Mouse (Mus musculus) left cerebral cortex, adult 9 months (tissue): ENCODE measurements at regions not wholly inside any gene's neighbourhood (a gene's known extent, or its start where the extent isn't known, plus 50 kb on each side); places are given as distances from the start of the nearest gene placed in this dataset.

Experiments used
- DNase-seq, 2 experiments: peaks; one replicate each; pipeline ENCODE4 v3.0.0; 2022; ENCODE audit warnings: low spot score in 2 of 2

DNA sequence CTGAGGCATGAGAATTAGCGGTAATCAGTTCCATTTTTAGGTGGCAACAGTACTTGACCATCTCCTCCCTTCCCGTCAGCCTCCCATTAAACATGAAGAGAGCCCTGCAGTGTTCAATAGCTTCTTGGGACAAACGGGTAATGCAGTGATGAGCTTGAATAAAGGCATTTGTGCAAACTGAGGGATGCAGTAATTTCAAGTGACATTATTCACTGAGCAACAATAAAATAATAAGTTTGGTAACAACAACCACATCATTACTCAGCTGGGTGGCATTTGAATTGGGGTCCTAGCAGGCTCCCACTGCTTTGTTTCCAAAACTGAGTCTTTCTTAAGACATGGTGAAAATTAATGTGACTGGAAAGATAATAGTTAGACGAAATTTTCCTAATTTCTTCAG is 315.2 kb upstream of the C030005K15Rik start:
- DNase-seq = no peak

DNA sequence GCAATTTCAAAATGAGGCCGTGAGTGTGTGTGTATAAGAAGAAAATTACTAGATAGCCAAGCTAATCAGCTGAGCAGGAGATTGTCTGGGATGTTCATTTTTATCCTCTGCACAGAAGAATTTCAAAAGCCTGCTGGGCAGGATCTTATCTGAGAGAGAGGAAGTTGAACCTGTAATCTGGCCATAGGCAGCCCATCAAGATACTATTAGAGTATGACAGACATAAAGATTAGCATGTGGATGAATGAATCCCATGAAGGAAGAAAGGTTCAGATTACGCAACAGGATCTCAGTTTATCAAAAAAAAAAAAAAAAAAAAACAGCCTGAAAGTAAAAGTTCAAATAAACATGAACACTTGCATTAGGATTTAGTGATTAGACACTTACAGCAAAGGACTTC is 317.3 kb upstream of the C030005K15Rik start:
- no peak for DNase-seq

- no peak for DNase-seq
Observed at GRCm38 (mm10) chr10:98044579-98044978, 318.0 kb upstream of the C030005K15Rik start.

DNA sequence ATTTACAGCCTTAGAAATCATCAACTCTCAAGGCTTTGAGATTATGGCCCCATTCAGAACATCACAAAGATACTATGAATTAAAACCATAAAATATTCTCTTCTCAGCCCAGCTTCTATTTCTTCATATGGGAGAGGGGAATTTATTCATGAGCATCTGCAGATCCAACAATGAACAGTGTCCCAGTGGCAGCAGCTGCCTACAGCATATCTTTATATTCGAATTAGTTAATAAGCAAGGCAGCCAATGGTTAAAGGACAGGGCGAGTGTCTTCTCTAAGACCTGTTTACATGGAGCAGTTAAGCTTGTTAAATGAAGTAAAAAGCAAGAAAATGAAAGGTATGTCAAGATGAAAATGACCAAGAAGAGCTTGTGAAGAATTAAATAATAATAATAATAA is 346.9 kb upstream of the C030005K15Rik start:
- no peak for DNase-seq

DNA sequence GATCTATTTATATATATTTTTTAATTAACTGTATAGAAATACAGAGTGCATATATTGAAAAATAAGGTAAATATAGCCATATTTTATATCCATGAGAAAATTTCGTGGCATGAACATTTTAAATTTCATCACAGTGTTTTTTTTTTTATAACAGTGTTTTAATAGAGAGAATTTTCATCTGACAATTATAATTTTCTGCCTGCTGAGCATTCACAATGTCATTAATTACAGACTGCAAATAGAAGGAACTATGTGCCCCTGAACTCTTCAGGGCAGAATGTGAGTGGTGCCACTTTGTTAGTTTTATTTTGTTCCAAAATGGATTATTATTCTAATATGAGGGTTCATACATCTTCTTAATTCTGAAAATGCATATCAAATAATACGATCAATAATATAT is 358.3 kb upstream of the C030005K15Rik start:
- DNase-seq = no peak

DNA sequence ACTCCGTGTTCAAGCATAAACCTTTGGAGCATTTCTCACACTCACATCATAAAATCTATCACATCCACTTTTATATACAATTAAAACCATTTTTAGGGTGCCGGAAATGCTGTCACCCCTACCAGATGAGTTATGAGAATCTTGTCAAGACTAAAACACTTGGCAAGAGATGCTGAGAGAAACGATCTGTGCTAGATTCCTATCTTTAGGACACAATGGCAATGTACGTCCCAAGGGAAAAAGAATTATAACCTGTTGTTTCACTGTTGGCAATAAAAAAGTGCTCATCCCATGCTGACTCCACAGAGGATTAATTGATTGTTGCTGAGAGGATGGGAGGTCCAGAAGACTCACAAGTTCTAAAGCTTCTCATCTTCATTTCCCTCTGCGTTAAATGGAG is 389.7 kb upstream of the C030005K15Rik start:
- DNase-seq = no peak

DNA sequence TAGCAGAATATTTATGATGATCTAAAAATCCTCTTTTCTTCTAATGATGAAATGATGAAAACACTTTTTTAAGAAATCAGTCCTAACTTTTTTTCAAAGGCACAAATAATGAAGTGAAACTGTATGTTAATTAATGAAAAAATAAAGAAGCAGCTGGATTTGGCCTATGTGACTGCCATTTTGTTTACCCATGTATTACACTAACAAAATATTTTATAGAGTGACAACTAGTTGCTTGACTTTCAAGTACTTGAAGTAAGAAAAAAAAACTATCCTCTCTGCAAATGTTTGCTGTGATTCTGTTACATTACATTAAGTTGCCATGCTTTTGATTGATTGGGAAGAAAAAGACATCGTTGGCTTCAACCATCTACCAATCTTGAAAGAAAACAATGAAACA is 399.2 kb upstream of the C030005K15Rik start:
- DNase-seq = no peak

DNA sequence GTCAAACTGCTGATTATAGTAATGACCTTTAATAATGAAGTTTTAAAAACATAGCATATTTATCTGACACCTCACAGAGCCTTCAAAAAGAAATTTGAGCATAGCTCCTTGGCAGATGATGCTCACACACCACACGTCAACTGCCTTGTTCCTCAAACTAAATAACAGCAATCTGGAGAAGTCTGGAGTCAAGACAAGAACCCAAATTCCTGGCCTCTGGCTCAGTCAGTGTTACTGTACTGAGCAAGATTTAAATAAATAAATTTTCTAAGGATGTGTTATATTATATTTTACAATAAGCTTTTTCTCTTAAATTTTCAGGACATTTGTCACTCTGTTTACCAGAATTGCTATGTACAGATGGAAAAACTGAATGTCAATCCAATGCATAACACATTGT is 408.5 kb upstream of the C030005K15Rik start:
- no peak for DNase-seq

DNA sequence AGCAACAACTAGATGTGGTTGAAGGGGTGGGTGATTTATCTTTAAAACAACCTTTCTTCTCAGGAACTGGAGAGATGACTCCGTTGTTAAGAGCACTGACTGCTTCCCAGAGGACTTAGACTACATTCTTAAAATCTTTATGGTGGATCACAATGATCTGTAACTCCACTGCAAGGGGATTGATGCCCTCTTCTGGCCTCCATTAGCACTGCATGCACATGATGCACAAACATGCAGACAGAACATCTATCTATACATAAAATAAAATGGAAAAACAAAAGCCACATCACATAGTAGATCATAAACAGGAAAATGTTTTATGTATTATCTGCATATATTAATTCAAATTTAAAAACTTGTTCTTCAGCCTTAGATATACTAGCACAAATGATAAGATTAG is 419.2 kb upstream of the C030005K15Rik start:
- DNase-seq = no peak

DNA sequence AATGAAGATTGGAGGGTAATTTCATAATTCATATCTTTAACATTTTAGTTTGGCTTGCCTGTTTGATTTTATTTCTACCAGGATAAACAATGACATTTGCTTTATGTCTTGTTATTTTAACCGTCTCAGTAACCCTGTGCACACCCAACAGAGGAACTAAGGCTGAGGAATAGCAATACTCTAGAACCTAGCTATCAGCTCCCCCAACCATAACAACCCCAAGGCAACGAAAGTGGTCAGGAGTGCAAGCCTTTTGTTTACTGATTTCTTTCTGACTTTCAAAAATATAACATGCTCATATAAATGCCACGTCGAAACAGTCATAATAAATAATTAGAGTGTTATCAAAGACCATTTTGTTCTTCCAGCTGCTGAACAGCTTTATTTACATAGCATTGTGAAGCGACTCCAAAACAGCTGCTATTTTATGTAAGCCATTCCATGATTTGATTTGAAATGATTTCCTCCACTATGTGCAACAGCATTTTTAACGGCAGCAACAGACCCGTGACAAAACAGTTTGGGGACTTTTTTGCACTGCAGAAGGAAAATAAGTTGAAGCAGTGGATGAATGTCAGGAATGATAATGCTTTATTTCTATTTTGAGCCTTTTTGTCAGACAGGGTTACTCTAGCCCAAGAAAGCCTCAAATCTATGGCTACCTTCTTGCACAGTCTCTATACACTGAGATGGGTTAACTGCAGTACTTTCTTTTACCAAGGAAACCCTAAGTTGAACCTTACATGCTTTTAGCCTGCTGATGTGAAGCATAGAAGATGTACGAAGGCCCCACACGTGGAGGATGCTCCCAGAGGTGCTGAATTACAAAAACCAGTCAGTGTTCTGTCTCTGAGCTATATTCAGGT is 420.7 kb upstream of the C030005K15Rik start:
- DNase-seq = no peak

GRCm38 (mm10) chr10:98155982-98156381 is 429.4 kb upstream of the C030005K15Rik start:
- DNase-seq = no peak

DNA sequence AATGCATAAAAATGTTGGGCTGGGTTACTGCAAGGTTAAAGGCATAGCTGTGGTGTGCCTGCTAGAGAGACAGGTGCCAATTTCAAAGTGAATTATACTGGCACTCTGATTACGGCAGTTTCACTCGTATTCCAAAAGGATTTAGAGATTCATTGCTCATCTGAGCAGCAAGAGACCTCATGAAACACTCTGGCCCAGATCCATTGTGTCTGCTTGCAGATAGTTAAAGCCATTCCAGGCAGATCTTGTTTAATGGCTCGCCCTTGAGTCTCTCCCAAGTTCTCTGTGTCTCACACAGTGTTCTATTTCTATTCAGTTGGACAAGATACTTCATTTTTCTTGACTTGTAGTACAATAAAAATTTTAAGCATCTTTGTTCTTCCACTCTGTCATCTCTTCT is 459.1 kb upstream of the C030005K15Rik start:
- no peak for DNase-seq

DNA sequence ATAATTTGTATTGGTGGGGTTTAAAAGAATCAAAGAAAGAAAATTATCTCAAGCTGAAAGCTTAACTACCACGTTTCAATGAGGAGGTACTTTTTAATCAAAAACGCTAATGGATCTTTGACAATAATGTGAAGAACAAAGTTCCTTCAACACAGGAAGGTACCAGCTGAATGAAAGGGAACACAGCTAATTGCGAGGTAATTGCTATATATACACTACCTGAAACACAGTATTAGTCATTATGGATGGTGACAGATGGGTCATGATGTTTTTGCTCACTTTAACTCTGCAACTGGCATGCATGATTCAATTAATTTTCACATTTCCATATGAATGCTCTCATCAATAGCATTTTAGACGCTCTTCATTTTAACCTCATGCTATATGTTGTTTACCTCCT is 470.3 kb upstream of the C030005K15Rik start:
- DNase-seq = no peak

DNA sequence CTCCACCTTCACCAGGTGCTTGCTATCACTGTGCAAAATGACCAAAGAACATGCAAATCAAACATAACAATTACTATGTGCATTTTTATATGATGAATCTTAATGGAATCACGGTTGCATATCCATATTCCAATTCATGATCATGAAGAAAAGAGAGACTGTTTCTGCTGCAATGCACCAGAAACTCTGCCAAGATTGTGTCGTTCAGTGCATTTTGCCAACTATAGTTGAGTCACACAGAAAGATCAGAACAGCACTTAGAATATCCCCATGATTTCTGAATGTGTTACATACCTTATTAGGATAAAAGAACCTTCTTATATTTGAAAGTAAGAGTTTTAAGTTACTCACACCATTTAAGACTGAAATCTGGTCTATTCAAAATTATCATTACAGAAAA is 483.7 kb upstream of the C030005K15Rik start:
- DNase-seq = peak in 1 of 2 experiments; percentile 25

DNA sequence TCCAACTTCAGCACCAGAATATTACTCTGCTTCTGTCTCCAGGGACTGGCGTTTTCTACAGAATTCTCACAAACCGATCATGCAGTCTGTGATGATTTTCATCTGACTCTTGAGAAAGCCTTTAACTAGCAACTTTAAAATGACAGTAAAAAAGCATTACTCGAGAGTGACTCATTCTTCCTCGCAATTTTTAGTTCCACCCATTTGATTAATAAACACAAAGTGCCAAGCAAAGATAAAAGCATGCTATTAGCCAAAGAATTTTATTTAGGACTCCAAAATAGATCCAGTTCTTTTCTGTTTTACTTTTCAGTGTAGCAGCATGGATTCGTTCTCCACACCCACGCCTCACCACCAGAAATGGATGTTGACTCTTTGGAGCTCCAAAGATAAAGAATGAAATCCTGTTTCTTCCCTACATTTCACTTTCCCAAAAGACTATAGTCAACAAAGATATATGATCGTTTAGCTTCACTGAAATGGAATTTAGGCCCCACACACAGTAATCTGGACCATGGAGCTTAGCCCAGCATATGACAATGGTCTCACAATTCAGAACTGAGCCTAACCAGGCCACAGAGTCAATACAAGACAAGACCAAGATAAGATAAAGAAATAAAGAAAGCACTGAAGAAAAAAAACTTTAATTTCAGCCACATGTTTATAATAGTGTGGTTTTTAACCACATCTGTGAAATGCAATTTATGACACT is 486.5 kb upstream of the C030005K15Rik start:
- peak in 1 of 2 experiments; percentile 24 for DNase-seq

DNA sequence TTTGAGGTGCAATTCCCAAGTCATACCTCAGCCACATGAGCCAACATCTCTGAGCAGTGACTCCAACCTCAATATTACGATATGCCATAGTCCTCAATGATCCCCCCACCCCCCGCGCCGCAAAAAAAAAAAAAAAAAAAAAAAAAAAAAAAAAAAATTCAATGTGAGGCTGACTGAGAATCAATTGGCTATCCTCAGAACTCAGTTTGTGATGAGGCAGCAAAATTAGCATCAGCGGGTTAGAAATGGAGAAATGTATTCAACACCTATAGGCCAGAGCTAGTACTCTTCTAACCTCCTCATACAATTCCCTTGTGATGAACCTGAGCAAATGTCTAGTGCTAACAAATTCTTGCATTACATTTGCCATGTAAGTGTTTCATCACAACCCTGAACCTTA is 504.5 kb upstream of the C030005K15Rik start:
- no peak for DNase-seq

DNA sequence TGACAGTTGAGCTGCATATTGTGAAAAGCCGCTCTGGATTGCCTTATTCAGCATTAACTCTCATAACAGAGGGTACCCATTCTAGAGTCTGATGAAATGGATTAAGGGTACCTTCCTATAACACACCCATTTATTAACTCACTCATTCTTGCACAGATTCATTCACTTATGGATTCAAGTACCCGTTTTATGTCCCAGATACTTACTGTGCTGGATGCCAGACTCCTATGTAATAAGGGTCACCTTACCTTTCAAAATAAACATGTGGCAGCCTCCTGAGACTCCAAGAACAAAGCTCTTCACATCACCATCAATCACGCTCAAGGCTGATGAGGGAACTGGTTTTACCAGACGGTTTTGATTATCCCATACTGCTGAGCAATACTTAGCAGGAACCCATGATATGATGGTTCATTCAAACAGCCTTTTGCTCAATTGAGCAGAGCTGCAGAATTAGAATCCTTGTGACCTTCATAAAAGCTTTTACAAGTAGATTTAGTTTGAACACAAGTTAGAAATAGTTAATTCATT is 505.2 kb upstream of the C030005K15Rik start:
- DNase-seq = no peak

DNA sequence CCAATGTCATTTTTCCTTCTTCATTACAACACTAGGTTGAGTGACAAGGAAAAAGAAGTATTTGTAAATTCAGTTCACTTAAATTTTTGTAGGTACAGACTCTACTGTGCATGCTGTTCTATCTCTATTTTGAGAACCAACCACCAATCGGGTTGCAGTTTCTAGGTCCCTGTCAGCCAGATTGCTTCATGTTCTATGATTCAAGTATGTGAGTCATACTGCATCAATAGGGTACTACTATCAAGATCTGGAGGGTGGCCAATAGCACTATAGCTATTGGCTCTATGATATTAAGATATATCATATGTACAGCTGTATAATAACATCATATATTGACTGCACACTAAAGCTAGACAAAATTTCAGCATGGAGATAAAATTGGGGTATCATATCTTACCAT is 521.8 kb upstream of the C030005K15Rik start:
- no peak for DNase-seq

- no peak for DNase-seq
Observed at GRCm38 (mm10) chr10:98257980-98258707, 531.6 kb upstream of the C030005K15Rik start.

GRCm38 (mm10) chr10:98259283-98259682 is 532.7 kb upstream of the C030005K15Rik start:
- no peak for DNase-seq

- no peak for DNase-seq
Observed at GRCm38 (mm10) chr10:98268511-98268910, 542.0 kb upstream of the C030005K15Rik start.

GRCm38 (mm10) chr10:98291617-98292016 is 565.1 kb upstream of the C030005K15Rik start:
- no peak for DNase-seq
